Mouse (Mus musculus) frontal cortex, adult (tissue): ENCODE measurements around the gene Tmem269.

Experiments
- ATAC-seq: cut with Nextera tagmentation; 2 replicates; pipeline ENCODE4 v1.9.2; 2017; ENCODE audit warnings: mild to moderate bottlenecking, moderate library complexity, mixed read lengths; ENCODE audit not compliant: low TSS enrichment

Tmem269 gene

GRCm38 (mm10) chr4:119234348-119234747 lies 16.3 kb upstream of the Tmem269 start:
- no peak for ATAC-seq

GRCm38 (mm10) chr4:119233256-119233901 lies 15.4 kb upstream of the Tmem269 start:
- ATAC-seq = peak; percentile 61; the same call in 1 of the 2 replicates

- peak; percentile 97 for ATAC-seq
Measured at GRCm38 (mm10) chr4:119232410-119233255, 14.6 kb upstream of the Tmem269 start, which contains the start of the genes AU022252 and P3h1. TSS of gene AU022252 (minus strand) at chr4:119232712. TSS of gene P3h1 (plus strand) at chr4:119232915.

GRCm38 (mm10) chr4:119226751-119227150 lies 8.7 kb upstream of the Tmem269 start:
- ATAC-seq = no peak

GRCm38 (mm10) chr4:119225719-119226118 lies 7.7 kb upstream of the Tmem269 start:
- no peak for ATAC-seq

GRCm38 (mm10) chr4:119224534-119224933 lies 6.5 kb upstream of the Tmem269 start:
- no peak for ATAC-seq

- peak; percentile 64; the same call in 1 of the 2 replicates for ATAC-seq
Measured at GRCm38 (mm10) chr4:119223696-119224095, 5.7 kb upstream of the Tmem269 start.

GRCm38 (mm10) chr4:119216667-119217066 lies 1.4 kb downstream of the Tmem269 start:
- no peak for ATAC-seq

- peak; percentile 94 for ATAC-seq
Measured at GRCm38 (mm10) chr4:119204672-119205071, 13.3 kb downstream of the Tmem269 start.

- no peak for ATAC-seq
Measured at GRCm38 (mm10) chr4:119198105-119198504, 19.9 kb downstream of the Tmem269 start.

- peak; percentile 60 for ATAC-seq
Measured at GRCm38 (mm10) chr4:119195582-119196320, 22.3 kb downstream of the Tmem269 start.

- peak; percentile 94 for ATAC-seq
Measured at GRCm38 (mm10) chr4:119194909-119195581, 23.0 kb downstream of the Tmem269 start, which contains the start of gene Svbp. TSS of gene Svbp (plus strand) at chr4:119195306.

- ATAC-seq = no peak
Measured at GRCm38 (mm10) chr4:119192757-119193156, 25.3 kb downstream of the Tmem269 start.

- ATAC-seq = no peak
Measured at GRCm38 (mm10) chr4:119191273-119191672, 26.7 kb downstream of the Tmem269 start.

GRCm38 (mm10) chr4:119190618-119191017 lies 27.4 kb downstream of the Tmem269 start:
- no peak for ATAC-seq

- no peak for ATAC-seq
Measured at GRCm38 (mm10) chr4:119189864-119190263, 28.2 kb downstream of the Tmem269 start, which contains the start of gene Ermap. TSS of gene Ermap (minus strand) at chr4:119190011.

GRCm38 (mm10) chr4:119189392-119189791 lies 28.6 kb downstream of the Tmem269 start:
- ATAC-seq = no peak

- no peak for ATAC-seq
Measured at GRCm38 (mm10) chr4:119188060-119188785, 29.8 kb downstream of the Tmem269 start.

- no peak for ATAC-seq
Measured at GRCm38 (mm10) chr4:119185771-119186170, 32.2 kb downstream of the Tmem269 start.

GRCm38 (mm10) chr4:119183525-119183924 lies 34.5 kb downstream of the Tmem269 start:
- ATAC-seq = no peak

GRCm38 (mm10) chr4:119181456-119181855 lies 36.6 kb downstream of the Tmem269 start:
- no peak for ATAC-seq
